In genomic region chr7:106031612-106032150, GRCm38 (mm10) we compare ENCODE assay signal across 5 mouse cellular contexts.
A peak's percentile ranks its signal among the peaks of the same experiment; 100 is the strongest.
DNase-seq lines count a peak whose midpoint lies in the region; ATAC-seq and TF ChIP-seq lines count a peak whose summit lies in the region.
"Not testable (repeated sequence)": the region's sequence is repeated elsewhere in the genome, so short reads cannot be mapped to it uniquely, and the experiment has no call there.

No protein-coding gene starts in this region.

- H3K9me3 ChIP-seq in G1E (replicated peaks); liver, embryonic 11.5 days (ENCODE audit: control insufficient read depth, low read length): not testable (repeated sequence)

- ATAC-seq in G1E (ENCODE audit: extremely low read depth, insufficient number of reproducible peaks, low FRiP score, poor library complexity, severe bottlenecking), result peak; percentile 34; the same call in 1 of the 2 replicates
- peak; percentile 32 for ATAC-seq in activated CD4-positive, CD25-positive, alpha-beta regulatory T cell, adult 4 months
- peak; percentile 53 for ATAC-seq in granulocyte monocyte progenitor cell, adult 5-6 weeks (replicated peaks; ENCODE audit: poor library complexity, severe bottlenecking)
- ATAC-seq in liver, embryonic 11.5 days (replicated peaks; ENCODE audit: low FRiP score), result 0 out of 2 replicates have a peak, but pooled peaks have one; percentile 18
- peak; percentile 38; the same call in 1 of the 2 replicates for ATAC-seq in megakaryocyte, adult 5-6 weeks (ENCODE audit: poor library complexity, severe bottlenecking)

- not testable (repeated sequence) for H3K4me1 ChIP-seq in G1E (ENCODE audit: insufficient read depth, low read depth, low read length); liver, embryonic 11.5 days (replicated peaks; ENCODE audit: control insufficient read depth, insufficient read depth, low read length)

- H3K4me3 ChIP-seq in G1E (ENCODE audit: low read depth, low read length); liver, embryonic 11.5 days (ENCODE audit: low read depth, low read length): not testable (repeated sequence)

- not testable (repeated sequence) for H3K27me3 ChIP-seq in G1E (ENCODE audit: insufficient read depth, low read length); liver, embryonic 11.5 days (replicated peaks; ENCODE audit: control insufficient read depth, insufficient read depth, low read length)

- TF ChIP-seq CTCF in G1E (IDR thresholded peaks at IDR 0.05; ENCODE audit: low read depth, low read length), result not testable (repeated sequence)

- not testable (repeated sequence) for H3K36me3 ChIP-seq in G1E (replicated peaks); liver, embryonic 11.5 days (ENCODE audit: control insufficient read depth, insufficient read depth, low read length)

- DNase-seq in G1E (ENCODE audit: low spot score); liver, embryonic 11.5 days (ENCODE audit: low spot score): not testable (repeated sequence)

- H3K4me2 ChIP-seq in liver, embryonic 11.5 days, result not testable (repeated sequence)

- not testable (repeated sequence) for H3K9ac ChIP-seq in liver, embryonic 11.5 days (ENCODE audit: low read depth, low read length)

- H3K27ac ChIP-seq in liver, embryonic 11.5 days (ENCODE audit: low read depth, low read length), result not testable (repeated sequence)
